Mouse (Mus musculus) hindbrain, embryonic 10.5 days (tissue): ENCODE data around the gene Htr3b. TPM values are rescaled to one million over a fixed set of nuclear protein-coding genes. Genes with fewer than 3 reads are reported as not detected.

Experiments used
- DNase-seq: peaks from one replicate; pipeline ENCODE4 v3.0.0-alpha.2; 2017; ENCODE audit warnings: low spot score
- H3K27ac ChIP-seq: fragments of 300-500 bp; sonication (generic); 2 replicates; pipeline ENCODE4 v1.5.1; 2016; ENCODE audit warnings: mild to moderate bottlenecking, moderate library complexity
- H3K27me3 ChIP-seq: fragments of 300-500 bp; sonication (generic); 2 replicates; pipeline ENCODE4 v1.6.1; 2016; ENCODE audit warnings: mild to moderate bottlenecking; ENCODE audit not compliant: poor library complexity, insufficient read depth, severe bottlenecking
- H3K36me3 ChIP-seq: fragments of 300-500 bp; sonication (generic); 2 replicates; pipeline ENCODE4 v1.6.1; 2016; ENCODE audit warnings: mild to moderate bottlenecking, moderate library complexity
- H3K4me1 ChIP-seq: fragments of 300-500 bp; sonication (generic); replicated peaks from 2 replicates; pipeline ENCODE4 v1.6.1; 2016; ENCODE audit warnings: mild to moderate bottlenecking
- H3K4me3 ChIP-seq: fragments of 300-500 bp; sonication (generic); 2 replicates; pipeline ENCODE4 v1.5.1; 2016; ENCODE audit warnings: mild to moderate bottlenecking, moderate library complexity
- H3K9me3 ChIP-seq: fragments of 300-500 bp; sonication (generic); 2 replicates; pipeline ENCODE4 v1.6.1; 2016; ENCODE audit warnings: mild to moderate bottlenecking, moderate library complexity
- WGBS: fragments of 180-500 bp; shearing (Covaris S2); methylation state at CpG from one replicate; pipeline ENCODE4 v1.1.7; 2016; 5-methylcytosine and 5-hydroxymethylcytosine counted together
- polyA plus RNA-seq: library from polyadenylated mRNA; unstranded; fragments of >200 nt; fragmentation: Nextera tagmentation; extraction: Ambion mirVana; gene quantifications from 2 replicates; pipeline ENCODE4 v1.2.1, GENCODE M21; 2016

The Htr3b gene
- polyA plus RNA-seq, 1 experiment from 2014 or later = 0.72 TPM

GRCm38 (mm10) chr9:48904421-48904820 is 60.4 kb downstream of the Htr3b start:
- H3K36me3 ChIP-seq = no peaks in the 10 kb centered on the region
- 86% methylated on average over 5 of the region's 5 CpGs for WGBS

GRCm38 (mm10) chr9:48903766-48904165 is 61.0 kb downstream of the Htr3b start:
- Histone ChIP-seq H3K27me3 (no peaks in the 10 kb centered on the region), H3K4me3 (no peak overlapping the region), H3K36me3 (no peaks in the 10 kb centered on the region), H3K27ac (no peak overlapping the region), H3K9me3 (no peaks in the 10 kb centered on the region), H3K4me1 (no peaks in the 10 kb centered on the region; the same call in 1 of the 2 replicates)
- no peak for DNase-seq
- WGBS = 77% methylated on average over 2 of the region's 2 CpGs

More at GRCm38 (mm10) chr9:48904421-48904820, 60.4 kb downstream of the Htr3b start:
- Histone ChIP-seq H3K9me3 (no peaks in the 10 kb centered on the region), H3K4me3 (no peak overlapping the region), H3K27ac (no peak overlapping the region), H3K27me3 (0 out of 2 replicates have a peak, but pooled peaks cover 2% of the 10 kb centered on the region), H3K4me1 (no peaks in the 10 kb centered on the region; the same call in 1 of the 2 replicates)
- DNase-seq = no peak

DNA sequence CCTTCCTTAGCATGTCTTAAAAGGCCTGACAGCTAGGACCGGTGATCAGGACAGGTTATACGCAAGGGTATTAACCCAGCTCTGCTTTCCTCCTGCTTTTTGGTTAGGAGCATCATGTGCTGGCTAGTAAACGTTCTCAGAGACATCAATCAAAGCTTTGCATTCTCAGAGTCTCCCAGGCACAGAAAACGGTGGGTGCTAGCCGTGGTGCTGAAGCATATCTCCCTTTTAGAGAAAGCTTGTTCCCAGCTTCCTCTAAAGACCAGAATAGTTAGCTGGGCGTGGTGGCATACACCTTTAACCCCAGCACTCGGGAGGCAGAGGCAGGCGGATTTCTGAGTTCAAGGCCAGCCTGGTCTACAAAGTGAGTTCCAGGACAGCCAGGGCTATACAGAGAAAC is 66.2 kb downstream of the Htr3b start:
- Histone ChIP-seq H3K36me3 (no peaks in the 10 kb centered on the region), H3K4me1 (peaks cover 40% of the 10 kb centered on the region), H3K4me3 (no peak overlapping the region), H3K27ac (no peak overlapping the region), H3K9me3 (no peaks in the 10 kb centered on the region), H3K27me3 (peaks cover 14% of the 10 kb centered on the region)
- 41% methylated on average over 8 of the region's 8 CpGs for WGBS
- DNase-seq = peak; percentile 53

DNA sequence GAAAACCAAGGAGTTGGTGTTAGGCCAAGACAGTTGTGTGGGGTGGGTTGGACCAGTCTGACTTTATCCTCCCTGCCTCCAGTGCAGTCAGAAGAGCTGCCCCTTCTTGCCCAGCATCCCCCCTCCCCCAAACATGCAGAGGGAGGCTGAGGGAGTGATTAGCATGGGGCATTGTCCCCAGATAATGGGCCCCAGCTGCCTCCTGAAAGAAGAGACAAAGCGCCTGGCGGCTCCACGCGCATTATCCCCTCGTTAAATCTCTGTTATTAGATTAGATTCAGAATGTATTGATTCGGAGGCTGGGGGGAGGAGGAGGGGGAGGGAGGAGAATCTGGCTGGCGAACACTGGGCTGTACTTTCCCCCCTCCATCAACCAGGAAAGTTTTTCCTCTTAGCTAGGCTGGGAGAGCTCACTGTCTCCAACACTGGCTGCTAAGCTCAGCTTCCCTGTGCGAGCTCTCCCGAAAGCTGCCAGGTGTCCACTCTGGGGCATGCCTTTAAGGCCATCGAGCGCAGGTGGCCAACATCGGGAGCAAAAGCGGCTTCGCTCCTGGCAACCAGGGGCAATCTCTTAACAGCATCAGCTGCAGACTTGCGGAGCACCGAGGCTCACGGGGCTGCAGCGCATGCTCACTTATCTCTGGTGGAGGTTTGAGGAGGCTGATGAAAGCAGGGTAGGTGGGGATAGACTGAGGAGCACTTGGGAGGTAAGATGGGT is 68.8 kb downstream of the Htr3b start:
- Histone ChIP-seq H3K9me3 (no peaks in the 10 kb centered on the region), H3K36me3 (no peaks in the 10 kb centered on the region), H3K27ac (peak overlapping the region; percentile 91), H3K4me1 (peaks cover 43% of the 10 kb centered on the region), H3K27me3 (peaks cover 14% of the 10 kb centered on the region), H3K4me3 (peak overlapping the region; percentile 44)
- 15% methylated on average over 18 of the region's 18 CpGs for WGBS
- DNase-seq = peak; percentile 82

DNA sequence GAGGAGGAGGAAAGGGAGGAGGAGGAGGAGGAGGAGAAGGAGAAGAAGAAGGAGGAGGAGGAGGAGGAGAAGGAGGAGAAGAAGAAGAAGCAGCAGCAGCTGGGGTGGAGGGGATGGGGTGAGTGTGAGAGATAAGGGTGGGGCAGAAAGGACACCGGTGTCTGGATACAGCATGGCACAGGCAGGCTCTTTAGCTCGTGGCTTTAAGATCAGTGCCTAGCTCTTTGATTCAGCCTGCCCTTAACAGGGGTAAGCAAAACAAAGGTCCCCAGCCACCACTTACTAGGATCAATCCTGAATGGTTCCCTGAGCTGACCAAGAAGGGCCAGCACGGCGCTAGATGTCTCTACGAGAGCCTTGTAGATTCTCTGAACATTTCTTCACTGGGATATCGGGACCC is 70.0 kb downstream of the Htr3b start:
- no peak for DNase-seq
- WGBS = 63% methylated on average over 6 of the region's 6 CpGs
- no peaks in the 10 kb centered on the region for H3K36me3 ChIP-seq
- peaks cover 43% of the 10 kb centered on the region for H3K4me1 ChIP-seq
- no peaks in the 10 kb centered on the region for H3K9me3 ChIP-seq
- peaks cover 14% of the 10 kb centered on the region for H3K27me3 ChIP-seq
- H3K4me3 ChIP-seq = no peak overlapping the region
- H3K27ac ChIP-seq = peak overlapping the region; percentile 91

- 29% methylated on average over 3 of the region's 3 CpGs for WGBS
- peaks cover 14% of the 10 kb centered on the region for H3K27me3 ChIP-seq
- peak; percentile 83 for DNase-seq
These were observed 70.8 kb downstream of the Htr3b start for GRCm38 (mm10) chr9:48893986-48894385.

GRCm38 (mm10) chr9:48889093-48889492 is 75.7 kb downstream of the Htr3b start:
- Histone ChIP-seq H3K4me3 (no peak overlapping the region), H3K4me1 (peaks cover 8% of the 10 kb centered on the region), H3K36me3 (no peaks in the 10 kb centered on the region), H3K9me3 (no peaks in the 10 kb centered on the region), H3K27me3 (no peaks in the 10 kb centered on the region), H3K27ac (no peak overlapping the region)
- WGBS = 75% methylated on average over 7 of the region's 7 CpGs
- no peak for DNase-seq

More at GRCm38 (mm10) chr9:48893986-48894385, 70.8 kb downstream of the Htr3b start:
- H3K36me3 ChIP-seq = no peaks in the 10 kb centered on the region
- H3K27ac ChIP-seq = peak overlapping the region; percentile 91
- H3K4me1 ChIP-seq = peaks cover 43% of the 10 kb centered on the region
- no peak overlapping the region for H3K4me3 ChIP-seq
- no peaks in the 10 kb centered on the region for H3K9me3 ChIP-seq

Other genes with a start within 250 kb of the Htr3b start
- gene Zbtb16, start 128.8 kb downstream of the Htr3b start, polyA plus RNA-seq = 22.6 and 35.6 TPM in 2 replicates
- gene Htr3a, start 53.9 kb downstream of the Htr3b start, polyA plus RNA-seq = 2.7 and 7.7 TPM in 2 replicates
- 44.1 and 55.4 TPM in 2 replicates for gene Usp28, start 20.4 kb upstream of the Htr3b start, polyA plus RNA-seq
- gene Zw10, start 90.6 kb upstream of the Htr3b start, polyA plus RNA-seq = 48.0 and 53.4 TPM in 2 replicates
- 0.57 and 0.81 TPM in 2 replicates for gene Tmprss5, start 116.3 kb upstream of the Htr3b start, polyA plus RNA-seq